Mouse (Mus musculus): ENCODE measurements at regions not wholly inside any gene's neighbourhood (a gene's known extent, or its start where the extent isn't known, plus 50 kb on each side); places are given as distances from the start of the nearest gene placed in this dataset.

- DNase-seq, result no peak
These were observed 219.4 kb upstream of the Mdfic start for GRCm38 (mm10) chr6:15501063-15501462.

DNA sequence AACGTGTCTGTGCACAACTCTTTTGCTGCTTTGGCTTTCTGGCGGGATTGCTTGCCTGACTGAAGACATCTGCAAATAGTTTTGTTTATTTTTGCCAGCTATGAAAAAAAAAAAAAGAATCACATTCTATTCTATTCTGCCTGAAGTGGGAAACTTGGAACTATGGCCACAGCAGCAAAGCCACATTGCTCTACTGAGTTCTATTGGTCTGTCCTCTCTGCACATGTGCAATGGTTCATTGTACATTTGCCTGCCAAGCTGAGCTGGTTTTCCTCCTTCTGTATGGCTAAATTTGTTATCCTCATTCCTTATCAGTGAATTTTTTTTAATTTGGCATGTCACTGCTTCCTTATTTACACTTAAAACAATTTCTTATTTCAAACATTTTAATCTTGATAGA lies 211.1 kb upstream of the Mdfic start:
- no peak for DNase-seq

- no peak for DNase-seq
These were observed 183.2 kb upstream of the Mdfic start for GRCm38 (mm10) chr6:15537279-15537678.

- no peak for DNase-seq
These were observed 178.5 kb upstream of the Mdfic start for GRCm38 (mm10) chr6:15541969-15542368.

DNA sequence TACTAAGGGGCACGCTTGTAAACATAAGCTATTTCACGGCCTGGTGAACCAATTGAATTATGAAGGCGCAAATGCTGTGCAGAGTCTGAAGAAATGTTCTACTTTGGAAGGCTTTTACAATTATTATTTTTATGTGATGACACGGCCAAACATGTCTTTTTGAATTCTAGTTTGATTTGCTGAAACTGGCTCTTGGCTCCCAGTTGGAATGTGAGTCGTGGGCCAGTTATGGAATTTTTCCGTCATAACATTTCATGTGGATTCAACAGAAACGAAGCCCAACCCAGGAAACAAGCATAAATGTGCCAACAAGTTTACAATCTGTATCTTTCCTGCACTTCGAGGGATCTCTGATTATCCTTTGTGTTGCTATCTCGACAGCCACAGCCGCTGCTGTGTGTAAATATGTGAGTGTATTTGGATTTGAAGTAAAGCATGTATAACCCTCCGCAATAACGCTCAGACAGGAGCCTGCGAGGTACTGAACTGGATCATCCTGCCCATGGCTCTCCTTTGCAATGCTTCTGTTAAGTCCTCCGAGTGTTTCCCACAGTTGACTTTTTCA lies 176.9 kb upstream of the Mdfic start:
- DNase-seq, result no peak

GRCm38 (mm10) chr6:15548833-15549232 lies 171.6 kb upstream of the Mdfic start:
- DNase-seq, result no peak

GRCm38 (mm10) chr6:15592780-15593179 lies 127.7 kb upstream of the Mdfic start:
- DNase-seq, result peak; percentile 23

DNA sequence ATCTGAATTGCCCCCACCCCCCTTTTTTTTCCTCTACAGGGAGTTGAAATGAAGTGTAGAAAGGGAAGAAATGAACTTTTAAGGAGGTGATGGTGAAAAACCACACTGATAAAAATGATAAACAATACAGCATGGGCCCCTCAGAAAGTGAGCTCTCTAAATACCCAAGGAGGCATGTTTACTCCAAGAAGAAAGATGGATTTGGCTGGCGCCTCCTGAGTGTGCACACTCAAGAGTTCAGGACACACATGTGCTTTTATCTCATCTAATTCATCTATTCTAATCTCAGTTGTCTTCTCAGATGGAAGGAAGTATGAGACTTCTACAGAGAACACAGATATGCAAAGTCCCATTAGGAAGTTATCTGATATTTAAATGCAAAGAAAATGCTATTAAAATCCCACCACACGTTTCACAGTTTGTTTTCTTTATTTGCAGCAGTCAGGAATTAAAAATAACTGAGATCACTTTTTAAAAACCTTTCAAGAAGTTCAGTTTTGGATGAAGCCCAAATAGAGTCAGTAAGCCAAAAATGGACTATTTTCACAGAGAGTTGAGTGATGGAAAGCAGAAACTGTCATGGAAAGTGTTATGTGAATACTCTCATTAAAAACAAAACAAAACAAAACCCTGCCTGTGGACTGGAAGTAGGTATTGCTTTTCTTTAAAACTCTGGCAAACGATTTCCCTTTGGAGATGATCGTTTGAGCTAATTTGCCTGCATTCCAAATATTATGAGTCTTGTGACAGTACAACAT lies 123.1 kb upstream of the Mdfic start:
- no peak for DNase-seq

GRCm38 (mm10) chr6:15610208-15610607 lies 110.3 kb upstream of the Mdfic start:
- DNase-seq, result no peak

DNA sequence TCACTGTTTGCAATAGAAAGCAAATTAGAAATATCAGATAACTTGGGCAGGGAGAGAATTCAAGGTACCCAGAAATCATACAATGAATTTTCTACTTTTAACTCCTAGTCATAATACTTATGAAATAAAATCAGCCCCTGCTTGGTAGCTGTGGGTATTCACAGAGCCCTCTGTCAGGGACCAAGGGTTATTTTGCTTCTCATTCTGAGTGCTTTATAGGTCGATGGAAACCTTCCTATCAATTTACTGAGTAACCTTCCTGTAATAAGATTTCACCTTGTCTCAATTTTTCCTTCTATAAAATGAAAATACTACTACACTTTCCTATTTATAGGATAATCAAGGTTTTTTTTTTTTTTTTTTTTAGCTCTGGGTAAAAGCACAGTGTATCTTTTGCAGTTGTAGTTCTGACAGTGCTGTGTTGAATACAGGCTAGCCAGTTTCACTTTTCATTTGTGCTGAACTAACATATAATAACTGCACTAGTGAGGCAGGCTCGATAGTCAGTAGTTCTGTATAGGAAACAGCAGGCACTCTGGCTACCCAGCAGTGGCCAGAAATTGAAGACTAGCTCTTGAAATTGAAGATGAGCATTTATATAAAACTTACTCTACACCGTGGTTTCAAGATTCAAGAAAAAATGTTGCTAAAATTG lies 94.4 kb upstream of the Mdfic start:
- no peak for DNase-seq

- DNase-seq, result no peak
These were observed 81.9 kb upstream of the Mdfic start for GRCm38 (mm10) chr6:15638548-15638947.

GRCm38 (mm10) chr6:15639378-15639777 lies 81.1 kb upstream of the Mdfic start:
- DNase-seq, result no peak

- no peak for DNase-seq
These were observed 80.5 kb upstream of the Mdfic start for GRCm38 (mm10) chr6:15639809-15640479.

DNA sequence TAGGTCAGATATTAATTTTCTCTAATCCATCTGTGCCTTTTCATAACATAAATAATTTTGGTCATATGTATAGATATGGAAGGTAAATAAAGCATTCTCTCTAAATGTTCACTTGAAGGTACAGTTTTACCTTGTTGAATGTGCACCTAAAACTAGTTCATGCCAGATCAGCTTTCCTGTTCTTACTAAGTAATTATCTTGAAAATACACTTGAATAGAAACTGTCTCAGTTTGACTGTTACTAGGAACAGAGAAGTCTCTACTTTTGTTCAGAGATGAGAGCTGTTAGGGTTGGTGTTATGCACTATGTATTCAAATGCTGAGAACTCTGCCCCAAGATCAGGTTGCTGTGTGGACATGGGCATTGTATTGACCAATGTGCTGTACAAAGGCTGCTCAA lies 76.2 kb upstream of the Mdfic start:
- DNase-seq, result no peak

GRCm38 (mm10) chr6:15647499-15647898 lies 73.0 kb upstream of the Mdfic start:
- no peak for DNase-seq
